29 mouse cellular contexts compared by ENCODE assay signal in genomic region chr3:9563562-9563961, GRCm38 (mm10). TPM values are rescaled to one million over a fixed set of nuclear protein-coding genes. Genes with fewer than 3 reads are reported as not detected.
A peak's percentile ranks its signal among the peaks of the same experiment; 100 is the strongest.
DNase-seq lines count a peak whose midpoint lies in the region; ATAC-seq and TF ChIP-seq lines count a peak whose summit lies in the region.
"Had no signal": no experiment of that assay in that cellular context is flagged by ENCODE, and none has a peak within 500 bp of the region (broad histone marks: within the 10 kb centered on the region; RNA-seq: fewer than 3 reads in every experiment).

No protein-coding gene starts in this region.

- peaks cover 88% of the 10 kb centered on the region for H3K4me1 ChIP-seq in E14TG2a.4 (replicated peaks; ENCODE audit: low read depth, low read length)
- H3K4me1 ChIP-seq in ES-Bruce4 (ENCODE audit: control insufficient read depth, insufficient read depth, low read length) = peaks cover 9% of the 10 kb centered on the region
- H3K4me1 ChIP-seq in lung, embryonic 16.5 days (replicated peaks; ENCODE audit: control insufficient read depth, insufficient read depth, low read length) = peaks cover 6% of the 10 kb centered on the region
- H3K4me1 ChIP-seq: intestine, embryonic 15.5 days had no signal

- H3K4me3 ChIP-seq in E14TG2a.4 (replicated peaks; ENCODE audit: low read length) = 0 out of 2 replicates have a peak overlapping the region, but pooled peaks have one; percentile 11
- no peak overlapping the region for H3K4me3 ChIP-seq in ES-Bruce4 (ENCODE audit: low read depth, low read length)
- no peak overlapping the region for H3K4me3 ChIP-seq in lung, embryonic 16.5 days (ENCODE audit: low read length)
- H3K4me3 ChIP-seq: heart, embryonic 10.5 days; heart, embryonic 15.5 days; hindbrain, embryonic 12.5 days; intestine, embryonic 15.5 days; limb, embryonic 13.5 days; midbrain, embryonic 10.5 days; midbrain, embryonic 15.5 days; neural tube, embryonic 15.5 days had no signal

- TF ChIP-seq CTCF in E14TG2a.4 (conservative IDR thresholded peaks at IDR 0.05; ENCODE audit: low read length) = no peak
- no peak for TF ChIP-seq CTCF in ES-Bruce4 (IDR thresholded peaks at IDR 0.05; ENCODE audit: low read depth, low read length)

- H3K4me2 ChIP-seq in lung, embryonic 16.5 days (ENCODE audit: low read depth, low read length) = no peak overlapping the region
- H3K4me2 ChIP-seq: heart, embryonic 15.5 days; hindbrain, embryonic 12.5 days; intestine, embryonic 15.5 days; limb, embryonic 13.5 days; liver, embryonic 11.5 days; midbrain, embryonic 15.5 days; neural tube, embryonic 15.5 days had no signal

- no peak overlapping the region for H3K27ac ChIP-seq in ES-Bruce4 (ENCODE audit: insufficient read depth, low read length)
- H3K27ac ChIP-seq in lung, embryonic 16.5 days (ENCODE audit: low read length) = no peak overlapping the region
- H3K27ac ChIP-seq: heart, embryonic 10.5 days; heart, embryonic 15.5 days; hindbrain, embryonic 12.5 days; hindbrain, postnatal 0 days; intestine, embryonic 15.5 days; kidney, postnatal 0 days; limb, embryonic 13.5 days; midbrain, embryonic 10.5 days; midbrain, embryonic 15.5 days had no signal

- 0 out of 2 replicates have a peak, but pooled peaks have one; percentile 40 for ATAC-seq in lung, embryonic 16.5 days (ENCODE audit: low read depth)
- ATAC-seq: hindbrain, postnatal 0 days; intestine, embryonic 15.5 days; midbrain, embryonic 15.5 days had no signal

- H3K9ac ChIP-seq in ES-Bruce4 (ENCODE audit: low read depth, poor library complexity, severe bottlenecking) = no peak overlapping the region
- no peak overlapping the region for H3K9ac ChIP-seq in lung, embryonic 16.5 days (ENCODE audit: low read length)
- H3K9ac ChIP-seq: heart, embryonic 15.5 days; hindbrain, embryonic 12.5 days; intestine, embryonic 15.5 days; limb, embryonic 13.5 days; midbrain, embryonic 15.5 days; neural tube, embryonic 15.5 days had no signal

- H3K36me3 ChIP-seq in E14TG2a.4 (ENCODE audit: insufficient read depth, low read length) = peaks cover 53% of the 10 kb centered on the region
- peaks cover 9% of the 10 kb centered on the region for H3K36me3 ChIP-seq in ES-Bruce4 (ENCODE audit: control insufficient read depth, insufficient read depth, low read length, poor library complexity, severe bottlenecking)
- H3K36me3 ChIP-seq in lung, embryonic 16.5 days (ENCODE audit: control insufficient read depth, insufficient read depth, low read length) = peaks cover 2% of the 10 kb centered on the region; the same call in 1 of the 2 replicates
- H3K36me3 ChIP-seq: G1E; heart, embryonic 15.5 days; hindbrain, embryonic 12.5 days; intestine, embryonic 15.5 days; midbrain, embryonic 15.5 days had no signal

- peak; percentile 51 for DNase-seq in lung, postnatal 36 days
- no peak for DNase-seq in layer of hippocampus, postnatal 14 days (ENCODE audit: low spot score in 2 of 2)
- DNase-seq in frontal cortex, postnatal 10 days (ENCODE audit: low spot score in 2 of 2) = no peak
- DNase-seq: adrenal gland, postnatal 14 days; B cell, adult 2 months; cerebellum, adult 11 months; cerebellum, adult 9-10 months; cerebellum, postnatal 36 days; gastrocnemius, postnatal 10 days; heart, postnatal 36 days; kidney, adult 2 months; layer of hippocampus, adult 9-11 months; retina, postnatal 1 day; right cerebral cortex, postnatal 14 days had no signal

- no peak for TF ChIP-seq POLR2A in ES-Bruce4 (IDR thresholded peaks at IDR 0.05; ENCODE audit: insufficient read depth, low read length)

- H3K9me3 ChIP-seq in E14TG2a.4 (ENCODE audit: low read length) = no peaks in the 10 kb centered on the region
- H3K9me3 ChIP-seq in ES-Bruce4 (replicated peaks; ENCODE audit: control insufficient read depth, insufficient read depth, low read length, poor library complexity, severe bottlenecking) = no peaks in the 10 kb centered on the region
- H3K9me3 ChIP-seq in lung, embryonic 16.5 days (ENCODE audit: control insufficient read depth, low read length) = no peaks in the 10 kb centered on the region
- H3K9me3 ChIP-seq: G1E; heart, embryonic 10.5 days; heart, embryonic 15.5 days; hindbrain, embryonic 12.5 days; intestine, embryonic 15.5 days; limb, embryonic 13.5 days; midbrain, embryonic 10.5 days; midbrain, embryonic 15.5 days; neural tube, embryonic 15.5 days had no signal

- no peaks in the 10 kb centered on the region for H3K27me3 ChIP-seq in E14TG2a.4 (ENCODE audit: insufficient read depth, low read length)
- H3K27me3 ChIP-seq in ES-Bruce4 (ENCODE audit: control insufficient read depth, insufficient read depth, low read length, poor library complexity, severe bottlenecking) = no peaks in the 10 kb centered on the region
- H3K27me3 ChIP-seq in lung, embryonic 16.5 days (ENCODE audit: control insufficient read depth, insufficient read depth, low read depth, low read length) = no peaks in the 10 kb centered on the region
- H3K27me3 ChIP-seq: heart, embryonic 15.5 days; hindbrain, embryonic 12.5 days; intestine, embryonic 15.5 days; limb, embryonic 13.5 days; midbrain, embryonic 15.5 days; neural tube, embryonic 15.5 days had no signal

- 63% methylated on average over 7 of the region's 7 CpGs for WGBS in lung, embryonic 16.5 days

- TF ChIP-seq EP300 in ES-Bruce4 (IDR thresholded peaks at IDR 0.05; ENCODE audit: insufficient read depth, low read depth, low read length) = 0 out of 2 replicates have a peak, but pooled peaks have one; percentile 48

RNA-seq across cellular contexts. Expression of gene Zfp704, which starts 46.3 kb away (rescaled TPM):
- 22.0 and 24.7 TPM in 2 replicates for polyA plus RNA-seq in ES-Bruce4 (2011; ENCODE audit: insufficient read depth, insufficient read length, low read depth, missing spikeins)
- 8.9 and 9.0 TPM in 2 replicates for polyA plus RNA-seq in lung, embryonic 16.5 days (2015; fragmentation: Nextera tagmentation; extraction: Ambion mirVana)
- total RNA-seq in layer of hippocampus, postnatal 14 days (2021) = 10 to 100 TPM; 38.3 to 38.9 TPM
